ENCODE assay signal across 13 mouse cellular contexts in the genomic region with DNA sequence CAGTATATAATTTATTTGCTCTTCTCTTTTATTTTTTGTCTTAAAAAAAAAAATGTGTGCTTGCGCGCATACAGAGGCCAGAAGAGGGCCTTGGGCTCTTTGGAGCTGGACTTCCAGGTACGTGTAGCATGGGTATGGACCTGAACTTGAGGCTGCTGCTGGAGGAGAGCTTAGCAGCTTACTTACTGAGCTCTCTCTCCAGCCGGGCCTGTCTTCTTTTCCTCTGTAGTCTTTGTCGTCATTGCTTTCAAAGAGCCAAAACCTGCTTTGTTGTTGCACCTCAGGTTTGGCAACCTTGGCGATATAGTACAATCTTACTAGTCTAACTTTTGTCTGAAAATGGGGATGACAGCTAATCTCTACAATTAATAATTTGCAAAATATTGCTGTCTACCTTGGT. TPM values are rescaled to one million over a fixed set of nuclear protein-coding genes. Genes with fewer than 3 reads are reported as not detected.
DNase-seq lines count a peak whose midpoint lies in the region; ATAC-seq lines count a peak whose summit lies in the region.
"Had no signal": no experiment of that assay in that cellular context is flagged by ENCODE, and none has a peak within 500 bp of the region (broad histone marks: within the 10 kb centered on the region; RNA-seq: fewer than 3 reads in every experiment).

No protein-coding gene starts in this region.

- no peak overlapping the region for H3K9ac ChIP-seq in heart, embryonic 12.5 days
- 0 out of 2 replicates have a peak overlapping the region, but pooled peaks have one; percentile 58 for H3K9ac ChIP-seq in liver, embryonic 13.5 days
- H3K9ac ChIP-seq: limb, embryonic 13.5 days had no signal

- no peaks in the 10 kb centered on the region for H3K27me3 ChIP-seq in heart, embryonic 12.5 days (replicated peaks)
- H3K27me3 ChIP-seq in liver, embryonic 13.5 days, result 0 out of 2 replicates have a peak, but pooled peaks cover 3% of the 10 kb centered on the region
- H3K27me3 ChIP-seq: limb, embryonic 13.5 days; Patski had no signal

- H3K36me3 ChIP-seq in heart, embryonic 12.5 days, result peaks cover 5% of the 10 kb centered on the region
- peaks cover 2% of the 10 kb centered on the region; the same call in 1 of the 2 replicates for H3K36me3 ChIP-seq in liver, embryonic 13.5 days
- H3K36me3 ChIP-seq: limb, embryonic 13.5 days had no signal

- 69% methylated on average over 6 of the region's 6 CpGs for WGBS in heart, embryonic 12.5 days
- WGBS in liver, embryonic 13.5 days (ENCODE audit: insufficient replicate concordance), result 61% methylated on average over 6 of the region's 6 CpGs

- H3K4me3 ChIP-seq in heart, embryonic 12.5 days, result no peak overlapping the region
- H3K4me3 ChIP-seq in liver, embryonic 13.5 days (replicated peaks), result no peak overlapping the region
- H3K4me3 ChIP-seq: limb, embryonic 13.5 days had no signal

- no peaks in the 10 kb centered on the region for H3K9me3 ChIP-seq in heart, embryonic 12.5 days (replicated peaks)
- H3K9me3 ChIP-seq in liver, embryonic 13.5 days (replicated peaks), result no peaks in the 10 kb centered on the region
- H3K9me3 ChIP-seq: limb, embryonic 13.5 days had no signal

- H3K4me2 ChIP-seq in heart, embryonic 12.5 days, result no peak overlapping the region
- peak overlapping the region; percentile 13; the same call in 1 of the 2 replicates for H3K4me2 ChIP-seq in liver, embryonic 13.5 days
- H3K4me2 ChIP-seq: limb, embryonic 13.5 days; midbrain, embryonic 11.5 days had no signal

- no peak for ATAC-seq in heart, embryonic 12.5 days (ENCODE audit: insufficient number of reproducible peaks, low FRiP score)
- no peak for ATAC-seq in liver, embryonic 13.5 days (ENCODE audit: low read depth)
- ATAC-seq: Patski had no signal

- DNase-seq in heart, adult 9 months (ENCODE audit: low spot score in 2 of 2), result no peak
- peak; percentile 33 for DNase-seq in thymus, postnatal 14 days
- DNase-seq in thymus, adult 18-20 months, result no peak
- DNase-seq in liver, embryonic 13.5 days, result no peak
- no peak for DNase-seq in left cerebral cortex, postnatal 25 days (ENCODE audit: low spot score in 2 of 2)
- no peak for DNase-seq in lung, postnatal 4 days
- DNase-seq: cerebellum, adult 18-20 months; kidney, postnatal 25 days; right cerebral cortex, postnatal 25 days had no signal

- H3K27ac ChIP-seq in heart, embryonic 12.5 days (ENCODE audit: poor library complexity, severe bottlenecking), result peak overlapping the region; percentile 72
- H3K27ac ChIP-seq in liver, embryonic 13.5 days, result peak overlapping the region; percentile 74
- H3K27ac ChIP-seq: limb, embryonic 13.5 days had no signal

- H3K4me1 ChIP-seq in heart, embryonic 12.5 days (replicated peaks), result peaks cover 78% of the 10 kb centered on the region
- peaks cover 93% of the 10 kb centered on the region for H3K4me1 ChIP-seq in liver, embryonic 13.5 days (replicated peaks)

- intact Hi-C loops in left cerebral cortex, postnatal 25 days (cut with DNase I), result loop anchor here (5.0 kb wide), 1 partner anchor 46 kb away; a partner anchor contains a TSS

RNA-seq across cellular contexts. Expression of a gene that starts 47.9 kb away (rescaled TPM):
- 154 and 157 TPM in 2 replicates for polyA plus RNA-seq in heart, embryonic 12.5 days (2016; fragmentation: Nextera tagmentation; extraction: Ambion mirVana)
- polyA plus RNA-seq in liver, embryonic 13.5 days (2015; fragmentation: Nextera tagmentation; extraction: Ambion mirVana), result 29.5 and 34.7 TPM in 2 replicates
- total RNA-seq in left cerebral cortex, postnatal 25 days (2021), result 10 to 100 TPM; 80.6 to 86.6 TPM
